Mouse (Mus musculus): ENCODE results near the gene Gfra4. TPM values are rescaled to one million over a fixed set of nuclear protein-coding genes. Genes with fewer than 3 reads are reported as not detected.

Gfra4 gene
- polyA plus RNA-seq (2015; fragmentation: Nextera tagmentation; extraction: Ambion mirVana), result 14.1 and 15.2 TPM in 2 replicates

DNA sequence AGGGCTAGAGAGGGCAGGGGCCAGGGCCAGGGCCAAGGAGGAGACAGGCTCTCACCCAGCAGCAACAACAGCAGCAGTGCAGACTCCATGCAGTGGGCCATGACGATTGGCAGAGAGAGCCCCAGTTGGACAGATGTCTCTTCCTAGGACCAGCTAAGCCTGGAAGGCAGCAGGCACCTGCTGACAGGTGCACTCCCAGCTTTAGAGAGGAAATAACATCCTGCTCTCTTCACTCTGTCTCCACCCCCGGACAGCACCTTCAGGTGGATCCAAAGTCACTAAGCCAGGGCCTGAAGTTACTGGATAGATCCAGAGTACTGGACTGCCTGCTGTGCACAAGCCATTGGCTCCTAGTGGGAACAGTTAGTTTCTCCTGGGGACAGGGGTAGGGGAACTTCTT is at the start of gene Gfra4:
Gfra4 (minus strand) TSS at position 101 of the 400 bp plus-strand sequence.
- Histone ChIP-seq H3K4me1 (replicated peaks) (peaks cover 14% of the 10 kb centered on the region; the same call in 1 of the 2 replicates), H3K4me3 (replicated peaks) (peak within 1 kb of the TSS; percentile 54), H3K36me3 (no peaks in the 10 kb centered on the region), H3K4me2 (replicated peaks) (peak within 1 kb of the TSS; percentile 64), H3K27ac (no peak within 1 kb of the TSS), H3K9me3 (no peaks in the 10 kb centered on the region), H3K27me3 (peaks cover 46% of the 10 kb centered on the region), H3K9ac (replicated peaks) (peak within 1 kb of the TSS; percentile 63; the same call in 1 of the 2 replicates)
- 83% methylated on average over 2 of the region's 2 CpGs for WGBS
- ATAC-seq, result no peak

- no peaks in the 10 kb centered on the region for H3K36me3 ChIP-seq
- no peak overlapping the region for H3K4me2 ChIP-seq (replicated peaks)
- no peaks in the 10 kb centered on the region for H3K27me3 ChIP-seq
- ATAC-seq, result no peak
- H3K4me3 ChIP-seq (replicated peaks), result no peak overlapping the region
- H3K27ac ChIP-seq, result no peak overlapping the region
- 83% methylated on average over 3 of the region's 3 CpGs for WGBS
- no peaks in the 10 kb centered on the region for H3K4me1 ChIP-seq (replicated peaks)
- H3K9me3 ChIP-seq, result no peaks in the 10 kb centered on the region
- no peak overlapping the region for H3K9ac ChIP-seq (replicated peaks)
Observed at GRCm38 (mm10) chr2:131090852-131091251, 48.0 kb upstream of the Gfra4 start.

DNA sequence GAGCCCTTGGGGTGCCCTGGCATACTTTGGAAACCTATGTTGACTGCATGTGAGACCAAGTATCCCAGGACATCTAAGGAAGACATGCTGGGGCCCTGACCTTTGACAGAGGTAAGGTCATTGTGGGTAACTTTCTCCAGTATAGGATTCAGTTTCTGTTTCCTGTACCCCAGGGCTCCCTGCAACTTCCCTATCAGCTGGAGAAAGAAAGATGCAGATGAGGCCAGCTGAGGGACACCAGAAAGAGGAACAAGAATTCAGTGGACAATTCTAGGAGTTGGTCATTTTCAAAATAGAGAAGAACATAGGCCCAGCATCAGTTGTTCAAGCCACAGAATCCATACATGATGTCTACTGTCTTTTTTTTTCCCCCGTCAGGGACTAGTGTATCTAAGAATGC is 46.7 kb upstream of the Gfra4 start:
- Histone ChIP-seq H3K27me3 (no peaks in the 10 kb centered on the region), H3K4me1 (replicated peaks) (no peaks in the 10 kb centered on the region), H3K9ac (replicated peaks) (no peak overlapping the region), H3K27ac (no peak overlapping the region), H3K9me3 (no peaks in the 10 kb centered on the region), H3K36me3 (no peaks in the 10 kb centered on the region), H3K4me3 (replicated peaks) (no peak overlapping the region), H3K4me2 (replicated peaks) (no peak overlapping the region)
- 69% methylated on average over 1 of the region's 1 CpGs for WGBS
- no peak for ATAC-seq

DNA sequence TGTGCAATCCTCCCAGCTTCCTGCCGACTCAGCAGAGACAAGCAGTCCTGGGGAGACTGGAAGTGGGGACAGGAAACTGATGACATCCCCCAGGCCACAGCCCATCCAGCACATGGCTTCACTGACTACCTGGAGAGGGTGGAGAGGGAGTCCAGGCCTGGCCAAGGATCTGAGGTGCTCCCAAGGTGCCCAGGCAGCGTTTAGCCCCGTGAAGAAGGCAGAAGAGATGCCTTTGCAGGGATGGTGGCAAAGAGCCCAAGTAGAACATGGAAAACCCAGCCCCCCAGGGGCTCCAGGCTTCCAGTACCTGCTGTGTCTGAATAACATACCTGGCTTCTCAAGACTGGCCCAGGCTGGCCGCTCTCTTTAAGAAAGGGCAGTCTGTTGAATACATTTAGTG is 45.7 kb upstream of the Gfra4 start:
- ATAC-seq, result no peak
- no peaks in the 10 kb centered on the region for H3K36me3 ChIP-seq
- H3K27ac ChIP-seq, result no peak overlapping the region
- no peak overlapping the region for H3K4me3 ChIP-seq (replicated peaks)
- H3K4me2 ChIP-seq (replicated peaks), result no peak overlapping the region
- 85% methylated on average over 4 of the region's 4 CpGs for WGBS
- H3K9ac ChIP-seq (replicated peaks), result no peak overlapping the region
- no peaks in the 10 kb centered on the region for H3K27me3 ChIP-seq
- no peaks in the 10 kb centered on the region for H3K9me3 ChIP-seq
- no peaks in the 10 kb centered on the region for H3K4me1 ChIP-seq (replicated peaks)

DNA sequence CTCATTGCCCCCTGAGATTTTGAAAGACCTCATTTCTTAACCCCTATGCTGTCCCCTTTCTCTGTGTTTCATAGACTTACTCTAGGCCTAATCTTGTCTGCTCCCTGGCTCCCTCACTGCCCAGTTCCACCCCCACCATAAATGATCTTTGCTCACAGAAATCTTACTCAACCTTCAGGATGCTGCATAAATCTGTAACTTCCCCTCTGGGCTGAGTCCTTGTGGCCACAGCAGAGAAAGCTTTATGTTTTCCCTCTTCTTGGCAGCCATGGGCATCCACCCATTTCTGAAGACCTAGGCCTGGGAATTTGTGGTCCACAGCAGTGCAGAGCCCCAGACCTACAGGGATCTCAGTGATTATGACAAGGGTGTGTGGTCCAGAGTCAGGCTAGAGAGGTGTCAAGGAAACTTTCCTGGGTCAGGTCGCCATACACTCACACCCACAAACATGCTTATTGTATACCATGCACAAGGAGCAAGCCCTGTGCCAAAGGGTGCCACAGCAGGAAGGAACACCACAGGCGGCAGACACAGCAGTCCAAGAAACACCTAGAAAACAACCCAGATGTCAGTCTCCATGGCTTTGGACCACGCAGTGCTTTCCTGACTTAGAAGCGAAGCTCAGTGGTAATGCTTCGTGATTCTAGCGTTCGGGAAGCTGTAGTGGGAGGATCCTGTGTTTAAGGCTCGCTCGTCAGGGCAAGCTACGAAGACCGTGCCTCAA is 43.9 kb upstream of the Gfra4 start, which contains the start of gene Siglec1:
Siglec1 (minus strand) TSS at position 99 of the 724 bp plus-strand sequence.
- 89% methylated on average over 11 of the region's 11 CpGs for WGBS
- H3K36me3 ChIP-seq, result no peaks in the 10 kb centered on the region
- no peak within 1 kb of the TSS for H3K9ac ChIP-seq (replicated peaks)
- H3K9me3 ChIP-seq, result no peaks in the 10 kb centered on the region
- no peak within 1 kb of the TSS for H3K4me3 ChIP-seq (replicated peaks)
- no peak for ATAC-seq
- H3K27me3 ChIP-seq, result no peaks in the 10 kb centered on the region
- H3K4me2 ChIP-seq (replicated peaks), result no peak within 1 kb of the TSS
- no peaks in the 10 kb centered on the region for H3K4me1 ChIP-seq (replicated peaks)
- no peak within 1 kb of the TSS for H3K27ac ChIP-seq

DNA sequence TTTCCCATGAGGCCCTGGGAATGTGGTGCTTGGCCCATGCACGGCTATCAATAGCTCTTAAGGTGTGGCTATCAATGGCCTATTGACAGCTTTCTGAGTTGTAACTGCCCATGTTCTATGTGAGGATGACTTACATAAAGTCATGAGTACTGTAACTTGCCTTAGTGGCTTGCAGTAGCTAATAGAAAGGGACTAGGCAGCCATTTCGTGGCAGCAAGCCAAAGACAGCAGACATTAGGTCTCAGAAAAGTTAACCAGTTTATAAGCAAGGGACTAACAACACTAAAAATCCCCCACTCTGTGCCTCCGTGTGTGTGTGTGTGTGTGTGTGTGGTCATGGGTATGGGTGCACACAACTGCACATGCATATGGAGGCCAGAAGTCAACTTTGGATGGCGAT is 41.3 kb upstream of the Gfra4 start:
- Histone ChIP-seq H3K9me3 (no peaks in the 10 kb centered on the region), H3K36me3 (no peaks in the 10 kb centered on the region), H3K4me2 (replicated peaks) (no peak overlapping the region), H3K27ac (no peak overlapping the region), H3K4me3 (replicated peaks) (no peak overlapping the region), H3K9ac (replicated peaks) (no peak overlapping the region), H3K4me1 (replicated peaks) (no peaks in the 10 kb centered on the region), H3K27me3 (no peaks in the 10 kb centered on the region)
- 87% methylated on average over 4 of the region's 4 CpGs for WGBS
- no peak for ATAC-seq

GRCm38 (mm10) chr2:131080507-131080906 is 37.6 kb upstream of the Gfra4 start:
- no peaks in the 10 kb centered on the region for H3K36me3 ChIP-seq
- no peak overlapping the region for H3K4me3 ChIP-seq (replicated peaks)
- WGBS, result 89% methylated on average over 5 of the region's 5 CpGs
- no peak overlapping the region for H3K4me2 ChIP-seq (replicated peaks)
- no peak for ATAC-seq
- H3K9ac ChIP-seq (replicated peaks), result no peak overlapping the region
- H3K4me1 ChIP-seq (replicated peaks), result no peaks in the 10 kb centered on the region
- H3K27me3 ChIP-seq, result no peaks in the 10 kb centered on the region
- no peak overlapping the region for H3K27ac ChIP-seq
- H3K9me3 ChIP-seq, result no peaks in the 10 kb centered on the region

- Histone ChIP-seq H3K27ac (no peak overlapping the region), H3K4me2 (replicated peaks) (no peak overlapping the region), H3K36me3 (no peaks in the 10 kb centered on the region), H3K9ac (replicated peaks) (no peak overlapping the region), H3K4me3 (replicated peaks) (no peak overlapping the region), H3K4me1 (replicated peaks) (no peaks in the 10 kb centered on the region), H3K9me3 (no peaks in the 10 kb centered on the region), H3K27me3 (no peaks in the 10 kb centered on the region)
- 90% methylated on average over 10 of the region's 10 CpGs for WGBS
- no peak for ATAC-seq
Observed at GRCm38 (mm10) chr2:131072536-131072935, 29.6 kb upstream of the Gfra4 start.

- Histone ChIP-seq H3K36me3 (no peaks in the 10 kb centered on the region), H3K4me2 (replicated peaks) (no peak overlapping the region), H3K27ac (no peak overlapping the region), H3K9ac (replicated peaks) (no peak overlapping the region), H3K27me3 (peaks cover 23% of the 10 kb centered on the region), H3K4me3 (replicated peaks) (no peak overlapping the region), H3K4me1 (replicated peaks) (peaks cover 4% of the 10 kb centered on the region), H3K9me3 (no peaks in the 10 kb centered on the region)
- no peak for ATAC-seq
- WGBS, result 86% methylated on average over 6 of the region's 6 CpGs
Observed at GRCm38 (mm10) chr2:131067481-131067880, 24.6 kb upstream of the Gfra4 start.

- Histone ChIP-seq H3K9ac (replicated peaks) (no peak overlapping the region), H3K4me2 (replicated peaks) (no peak overlapping the region), H3K27ac (no peak overlapping the region), H3K9me3 (no peaks in the 10 kb centered on the region), H3K4me3 (replicated peaks) (no peak overlapping the region), H3K36me3 (no peaks in the 10 kb centered on the region), H3K4me1 (replicated peaks) (peaks cover 4% of the 10 kb centered on the region), H3K27me3 (peaks cover 32% of the 10 kb centered on the region)
- 74% methylated on average over 9 of the region's 9 CpGs for WGBS
- ATAC-seq, result no peak
Observed at GRCm38 (mm10) chr2:131066342-131066741, 23.5 kb upstream of the Gfra4 start.

- Histone ChIP-seq H3K27ac (no peak within 1 kb of the TSS), H3K4me2 (replicated peaks) (peak within 1 kb of the TSS; percentile 53), H3K4me3 (replicated peaks) (peak within 1 kb of the TSS; percentile 20), H3K27me3 (peaks cover 37% of the 10 kb centered on the region), H3K9me3 (no peaks in the 10 kb centered on the region), H3K9ac (replicated peaks) (peak within 1 kb of the TSS; percentile 55; the same call in 1 of the 2 replicates), H3K4me1 (replicated peaks) (peaks cover 4% of the 10 kb centered on the region), H3K36me3 (no peaks in the 10 kb centered on the region)
- WGBS, result 4% methylated on average over 19 of the region's 27 CpGs
- ATAC-seq, result 0 out of 2 replicates have a peak, but pooled peaks have one; percentile 48
Observed at GRCm38 (mm10) chr2:131063404-131063864, 20.5 kb upstream of the Gfra4 start, which contains the start of gene Adam33. Gene Adam33, minus strand, starts transcription at chr2:131063814.

DNA sequence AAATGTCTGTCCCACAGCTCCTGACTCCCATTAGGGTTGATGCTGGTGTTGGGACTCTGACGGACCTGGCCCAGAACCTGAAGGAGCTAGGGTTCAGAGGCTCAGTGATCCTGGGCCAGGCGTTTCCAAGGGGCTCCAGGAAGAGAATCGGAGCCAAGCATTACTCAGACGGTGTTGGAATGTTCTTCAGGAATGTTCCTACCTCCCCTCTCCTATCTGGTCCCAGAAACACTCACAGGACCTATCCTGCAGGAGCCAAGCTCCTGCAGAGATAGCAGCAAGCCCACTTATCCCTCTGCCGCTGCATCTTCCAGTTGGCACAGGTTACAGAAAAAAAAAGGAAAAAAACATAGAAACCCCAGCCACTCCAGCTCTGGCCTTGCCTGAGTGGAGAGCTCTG is 18.7 kb upstream of the Gfra4 start:
- Histone ChIP-seq H3K9ac (replicated peaks) (no peak overlapping the region), H3K4me2 (replicated peaks) (no peak overlapping the region), H3K27ac (no peak overlapping the region), H3K4me1 (replicated peaks) (peaks cover 4% of the 10 kb centered on the region), H3K4me3 (replicated peaks) (no peak overlapping the region), H3K9me3 (no peaks in the 10 kb centered on the region), H3K27me3 (peaks cover 48% of the 10 kb centered on the region), H3K36me3 (no peaks in the 10 kb centered on the region)
- WGBS, result 72% methylated on average over 5 of the region's 5 CpGs
- ATAC-seq, result no peak
